Mouse (Mus musculus) bone marrow macrophage, adult 2 months (primary cell): ENCODE results near the gene Klhdc7b.

Experiments
- CTCF ChIP-seq: IDR thresholded peaks from 2 replicates; pipeline ENCODE4 v1.5.1; 2012; ENCODE audit warnings: low read depth, mild to moderate bottlenecking, low read length, moderate library complexity
- POLR2A ChIP-seq: IDR thresholded peaks from 2 replicates; pipeline ENCODE4 v1.6.1; 2012; ENCODE audit warnings: mild to moderate bottlenecking, low read depth, low read length, borderline replicate concordance

DNA sequence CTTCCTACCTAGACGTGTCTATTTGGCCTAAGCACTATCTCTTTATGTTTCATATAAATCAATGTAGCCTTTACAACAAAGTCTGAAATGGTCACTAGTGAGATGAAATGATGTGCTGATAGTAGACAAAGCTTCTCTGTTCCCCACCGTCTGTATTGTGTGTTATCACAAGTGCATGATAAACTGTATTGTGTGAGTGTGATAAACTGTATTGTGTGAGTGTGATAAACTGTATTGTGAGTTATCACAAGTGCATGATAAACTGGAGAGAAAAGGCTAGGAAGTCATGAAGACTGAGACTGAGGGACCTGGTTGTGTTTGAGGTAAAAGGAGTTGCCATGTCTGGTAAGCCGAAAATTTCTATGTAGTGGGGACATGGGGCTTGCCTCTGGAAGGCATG, 25.9 kb upstream of the Klhdc7b start:
- no peak for TF ChIP-seq CTCF
- TF ChIP-seq POLR2A: no peak
